Mouse (Mus musculus) MEL (cell line): ENCODE data around the gene Dhx15.

Source experiments
- BHLHE40 ChIP-seq: IDR thresholded peaks from 2 replicates; pipeline ENCODE4 v1.6.1; 2012; ENCODE audit warnings: low read depth, mild to moderate bottlenecking, inconsistent platforms, low read length, improper control_type of control experiment, borderline replicate concordance
- CHD1 ChIP-seq: IDR thresholded peaks from 2 replicates; pipeline ENCODE4 v1.6.1; 2012; ENCODE audit warnings: low read depth, mild to moderate bottlenecking, inconsistent platforms, low read length, improper control_type of control experiment
- CTCF ChIP-seq, 3 experiments: IDR thresholded peaks in 2 of 3; conservative IDR thresholded peaks in 1 of 3; 2 replicates each; pipeline ENCODE4 v1.5.1; 2011 to 2012; ENCODE audit warnings: low read length in 3 of 3, low read depth in 2 of 3, mild to moderate bottlenecking in 2 of 3, improper control_type of control experiment in 1 of 3, inconsistent platforms in 1 of 3, mixed read lengths in 1 of 3, moderate library complexity in 1 of 3; ENCODE audit not compliant: control insufficient read depth in 1 of 3, insufficient read depth in 1 of 3, poor library complexity in 1 of 3, severe bottlenecking in 1 of 3
- EP300 ChIP-seq, 2 experiments: IDR thresholded peaks; 2 replicates each; pipeline ENCODE4 v1.6.1; 2011; ENCODE audit warnings: improper control_type of control experiment in 2 of 2, low read length in 2 of 2, low read depth in 1 of 2, mild to moderate bottlenecking in 1 of 2
- GATA1 ChIP-seq: IDR thresholded peaks from 2 replicates; pipeline ENCODE4 v1.6.1; 2011; ENCODE audit warnings: low read depth, low read length, improper control_type of control experiment
- MEF2A ChIP-seq: IDR thresholded peaks from 2 replicates; pipeline ENCODE4 v1.6.1; 2014; ENCODE audit warnings: low read depth, mild to moderate bottlenecking, inconsistent platforms, low read length, improper control_type of control experiment; ENCODE audit not compliant: poor library complexity, insufficient replicate concordance, severe bottlenecking; ENCODE audit errors: extremely low read depth
- MYC ChIP-seq: IDR thresholded peaks from 2 replicates; pipeline ENCODE4 v1.6.1; 2011; ENCODE audit warnings: low read depth, mild to moderate bottlenecking, low read length, improper control_type of control experiment, moderate library complexity
- NELFE ChIP-seq: IDR thresholded peaks from 2 replicates; pipeline ENCODE4 v1.6.1; 2011; ENCODE audit warnings: low read depth, low read length, improper control_type of control experiment
- POLR2A ChIP-seq, 2 experiments: IDR thresholded peaks; 2 replicates each; pipeline ENCODE4 v1.6.1; 2011 to 2012; ENCODE audit warnings: low read length in 2 of 2, mild to moderate bottlenecking in 2 of 2, control low read depth in 1 of 2, improper control_type of control experiment in 1 of 2, low read depth in 1 of 2, moderate library complexity in 1 of 2; ENCODE audit not compliant: control insufficient read depth in 1 of 2, insufficient read depth in 1 of 2, poor library complexity in 1 of 2
- POLR2AphosphoS5 ChIP-seq: IDR thresholded peaks from 2 replicates; pipeline ENCODE4 v1.6.1; 2012; ENCODE audit warnings: low read depth, borderline replicate concordance, mild to moderate bottlenecking, inconsistent platforms, low read length, moderate library complexity, mixed read lengths
- RAD21 ChIP-seq: IDR thresholded peaks from 2 replicates; pipeline ENCODE4 v1.6.1; 2011; ENCODE audit warnings: mild to moderate bottlenecking, low read depth, low read length, improper control_type of control experiment
- TCF12 ChIP-seq: IDR thresholded peaks from 2 replicates; pipeline ENCODE4 v1.6.1; 2014; ENCODE audit warnings: low read depth, mild to moderate bottlenecking, inconsistent platforms, low read length, improper control_type of control experiment, moderate library complexity
- USF1 ChIP-seq: IDR thresholded peaks from 2 replicates; pipeline ENCODE4 v1.6.1; 2014; ENCODE audit warnings: low read depth, mild to moderate bottlenecking, inconsistent platforms, low read length, improper control_type of control experiment, moderate library complexity
- ZMIZ1 ChIP-seq: IDR thresholded peaks from 2 replicates; pipeline ENCODE4 v1.6.1; 2012; ENCODE audit warnings: low read depth, mild to moderate bottlenecking, inconsistent platforms, low read length, improper control_type of control experiment, moderate library complexity

GRCm38 (mm10) chr5:52237956-52238735 is 47.8 kb upstream of the Dhx15 start:
- no peak for TF ChIP-seq POLR2A (IDR thresholded peaks at IDR 0.05; ENCODE audit: control insufficient read depth in 1 of 2, insufficient read depth in 1 of 2, low read depth in 1 of 2, low read length in 2 of 2, poor library complexity in 1 of 2)
- no peak for TF ChIP-seq CTCF (IDR thresholded peaks at IDR 0.05 in 2 of 3, conservative IDR thresholded peaks at IDR 0.05 in 1 of 3; ENCODE audit: control insufficient read depth in 1 of 3, insufficient read depth in 1 of 3, low read depth in 2 of 3, low read length in 3 of 3, poor library complexity in 1 of 3, severe bottlenecking in 1 of 3)
- no peak for TF ChIP-seq ZMIZ1
- TF ChIP-seq EP300 (IDR thresholded peaks at IDR 0.05; ENCODE audit: low read depth in 1 of 2, low read length in 2 of 2), result no peak; a peak in 1 of 4 replicates
- no peak for TF ChIP-seq GATA1
- TF ChIP-seq MYC, result no peak
- TF ChIP-seq CHD1, result no peak
- no peak for TF ChIP-seq TCF12
- no peak for TF ChIP-seq RAD21
- no peak for TF ChIP-seq POLR2AphosphoS5
- TF ChIP-seq BHLHE40, result no peak
- no peak for TF ChIP-seq USF1
- TF ChIP-seq NELFE, result no peak; the same call in 1 of the 2 replicates
- TF ChIP-seq MEF2A, result no peak
